Mouse (Mus musculus): ENCODE data around the gene AC170998.1.

Gene AC170998.1

DNA sequence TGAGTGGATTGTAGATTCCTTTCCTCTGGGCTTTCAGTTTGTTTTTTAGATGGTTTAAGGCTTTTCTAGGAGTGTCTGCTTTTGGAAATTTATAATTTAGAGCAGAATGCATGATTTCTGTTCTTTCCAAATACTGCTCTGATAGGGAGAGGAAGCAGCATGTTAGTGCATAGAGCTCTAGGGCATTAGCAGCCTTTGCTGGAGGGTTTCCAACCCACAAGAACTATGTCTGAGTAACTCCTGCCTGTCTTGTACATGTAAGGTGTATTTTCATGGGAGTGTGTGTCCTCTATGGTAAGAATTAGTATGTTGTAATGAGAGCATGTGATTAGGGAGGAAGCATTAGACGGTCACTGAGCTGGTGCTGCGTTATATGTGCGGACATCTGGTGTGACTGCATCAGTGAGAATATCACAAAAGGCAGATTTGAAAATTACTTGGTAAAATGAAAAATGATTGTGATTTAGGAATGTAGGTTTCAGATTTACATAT is 18.7 kb upstream of the AC170998.1 start:
- DNase-seq, result no peak

DNA sequence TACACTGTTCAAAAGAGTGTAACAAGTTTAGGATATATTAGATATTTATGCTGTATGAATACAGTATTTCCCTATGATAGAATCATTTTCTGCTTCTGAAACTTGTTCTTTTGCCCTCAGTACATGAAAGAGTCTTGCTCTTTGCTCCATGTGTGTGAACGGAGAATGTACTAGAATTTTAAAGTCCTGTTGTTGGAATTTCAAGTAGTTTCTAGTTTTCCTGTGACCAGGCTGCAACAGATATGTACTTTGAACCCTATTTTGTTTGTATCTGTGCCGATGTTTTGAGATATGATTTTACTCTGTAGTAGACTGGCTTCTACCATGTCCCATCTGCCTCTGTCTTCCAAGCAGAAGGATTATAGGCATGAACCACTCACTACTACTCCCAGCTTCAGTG is 18.1 kb upstream of the AC170998.1 start:
- no peak for DNase-seq

DNA sequence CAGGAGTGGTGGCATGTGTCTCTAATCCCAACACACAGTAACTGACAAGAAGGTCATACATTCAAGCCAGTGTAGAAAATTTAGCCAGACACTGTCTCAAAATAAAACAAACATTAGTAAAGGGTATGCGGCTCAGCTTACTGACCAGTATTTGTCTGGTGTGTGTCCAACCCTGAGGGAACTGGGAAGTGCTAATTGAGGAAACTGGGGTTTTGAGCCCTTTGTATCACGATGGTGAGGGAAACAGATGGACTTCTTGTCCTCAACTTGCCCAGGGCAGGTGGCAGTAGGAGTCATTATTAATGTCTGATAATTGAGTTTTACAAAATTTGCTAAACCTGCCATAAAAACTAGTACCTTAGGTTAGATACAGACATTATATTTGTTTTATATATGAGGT is 16.9 kb upstream of the AC170998.1 start:
- DNase-seq, result no peak

DNA sequence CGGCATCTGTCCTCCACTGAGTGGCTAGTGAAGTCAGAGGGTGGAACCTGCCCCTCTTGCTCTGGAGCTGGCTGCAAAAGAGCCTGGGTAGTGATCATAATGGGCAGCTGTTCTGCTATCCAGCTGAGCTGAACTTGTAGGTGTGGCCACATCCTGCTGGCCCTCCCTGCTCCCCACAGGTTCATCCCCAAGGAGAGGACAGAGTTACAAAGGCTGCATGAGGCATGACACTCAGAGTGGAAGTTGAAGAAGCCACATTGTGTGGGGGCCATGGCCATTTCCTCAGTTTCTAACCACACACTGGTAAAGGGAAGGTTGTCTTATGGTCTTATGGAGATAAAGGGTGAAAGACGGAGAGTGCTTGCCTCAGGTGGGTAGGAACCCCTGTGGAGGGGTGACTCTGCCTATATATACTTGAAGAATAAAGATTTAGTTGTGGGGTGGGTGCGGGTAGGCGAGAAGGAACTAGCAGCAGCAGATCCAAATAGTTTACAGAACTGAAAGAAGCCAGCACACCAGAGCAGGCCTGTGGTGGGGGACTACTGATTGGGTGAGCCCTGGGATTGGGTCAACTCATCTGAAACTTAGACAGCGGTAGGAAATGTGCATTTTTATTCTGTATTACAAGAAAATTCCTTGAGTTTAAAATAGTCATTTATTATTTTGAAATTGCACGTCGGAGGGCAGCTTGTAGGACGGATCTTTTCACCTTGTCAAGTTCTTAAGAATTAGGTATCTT is 16.2 kb upstream of the AC170998.1 start:
- no peak for DNase-seq

DNA sequence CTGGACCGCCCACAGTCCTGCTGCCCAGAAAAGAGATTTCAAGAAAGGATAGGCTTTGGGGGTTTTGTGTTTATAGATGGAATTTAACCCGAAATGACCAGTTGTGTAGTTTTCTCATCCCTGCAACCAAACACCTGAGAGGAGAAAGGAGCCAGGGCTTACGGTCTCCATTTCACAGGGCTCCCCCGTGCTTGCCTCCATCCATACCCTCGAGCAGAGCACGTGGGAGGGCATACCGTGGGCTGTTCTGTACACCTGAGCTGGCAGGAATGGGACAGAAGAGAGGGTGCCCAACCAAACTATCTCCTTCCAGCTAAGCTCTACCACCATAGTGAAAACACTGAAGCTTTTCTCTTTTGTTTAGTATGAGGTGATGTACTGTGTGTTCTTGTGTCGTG is 15.6 kb upstream of the AC170998.1 start:
- no peak for DNase-seq

DNA sequence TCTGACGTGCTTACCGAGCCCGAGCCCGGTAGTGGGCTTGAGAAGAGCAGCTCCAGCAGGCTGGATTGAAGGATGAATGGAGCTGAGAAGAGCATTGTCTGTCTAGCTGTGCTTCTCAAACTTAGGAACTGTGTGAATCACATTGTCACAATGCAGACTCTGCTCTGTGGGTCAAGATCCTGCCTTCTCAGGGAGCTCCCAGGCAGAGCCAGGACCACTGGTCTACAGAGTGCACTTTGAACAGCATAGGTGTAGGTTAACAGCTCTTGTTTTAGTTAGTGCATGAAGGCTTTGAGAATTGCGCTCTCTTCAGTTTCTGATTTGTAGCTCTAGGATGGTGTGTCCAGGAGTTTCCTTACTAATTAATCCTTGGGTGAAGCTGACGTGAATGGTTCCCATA is 14.6 kb upstream of the AC170998.1 start:
- DNase-seq, result peak; percentile 63

DNA sequence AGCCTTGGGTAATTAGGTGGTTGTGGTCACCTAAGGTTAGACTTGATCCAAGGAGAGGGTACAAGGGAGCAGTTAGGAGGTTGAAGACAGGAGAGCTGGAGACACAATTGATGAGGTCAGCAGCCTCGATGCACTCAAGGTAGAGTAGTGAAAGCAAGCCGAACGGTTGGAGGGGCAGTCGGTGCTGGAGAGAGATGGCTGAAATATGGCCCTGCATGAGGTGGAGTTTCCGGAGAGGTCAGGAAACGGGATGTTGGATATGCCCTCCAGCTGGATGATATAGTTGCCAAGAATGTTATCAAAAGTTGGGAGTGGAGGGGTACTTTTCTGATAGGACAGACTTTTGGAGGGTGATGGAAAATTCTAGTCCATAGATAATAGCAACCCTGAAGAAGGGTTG is 13.6 kb upstream of the AC170998.1 start:
- no peak for DNase-seq

DNA sequence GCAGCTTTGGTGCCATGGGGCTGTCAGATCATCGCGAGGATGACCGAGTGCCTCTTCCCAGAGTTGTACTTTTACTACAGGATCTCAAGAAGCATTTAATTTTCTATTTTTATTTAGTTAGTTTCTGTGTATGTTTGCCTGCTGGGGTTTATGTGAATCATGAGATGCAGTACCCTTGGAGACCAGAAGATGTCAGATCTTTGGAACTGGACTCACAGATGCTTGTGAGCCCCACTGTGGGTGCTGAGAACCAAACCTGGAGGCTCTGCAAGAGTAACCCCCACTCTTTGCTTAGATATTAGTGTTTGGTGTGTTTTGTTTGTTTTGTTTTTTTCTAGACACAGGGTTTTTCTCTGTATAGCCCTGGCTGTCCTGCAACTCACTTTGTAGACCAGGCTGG is 11.9 kb upstream of the AC170998.1 start:
- DNase-seq, result no peak

DNA sequence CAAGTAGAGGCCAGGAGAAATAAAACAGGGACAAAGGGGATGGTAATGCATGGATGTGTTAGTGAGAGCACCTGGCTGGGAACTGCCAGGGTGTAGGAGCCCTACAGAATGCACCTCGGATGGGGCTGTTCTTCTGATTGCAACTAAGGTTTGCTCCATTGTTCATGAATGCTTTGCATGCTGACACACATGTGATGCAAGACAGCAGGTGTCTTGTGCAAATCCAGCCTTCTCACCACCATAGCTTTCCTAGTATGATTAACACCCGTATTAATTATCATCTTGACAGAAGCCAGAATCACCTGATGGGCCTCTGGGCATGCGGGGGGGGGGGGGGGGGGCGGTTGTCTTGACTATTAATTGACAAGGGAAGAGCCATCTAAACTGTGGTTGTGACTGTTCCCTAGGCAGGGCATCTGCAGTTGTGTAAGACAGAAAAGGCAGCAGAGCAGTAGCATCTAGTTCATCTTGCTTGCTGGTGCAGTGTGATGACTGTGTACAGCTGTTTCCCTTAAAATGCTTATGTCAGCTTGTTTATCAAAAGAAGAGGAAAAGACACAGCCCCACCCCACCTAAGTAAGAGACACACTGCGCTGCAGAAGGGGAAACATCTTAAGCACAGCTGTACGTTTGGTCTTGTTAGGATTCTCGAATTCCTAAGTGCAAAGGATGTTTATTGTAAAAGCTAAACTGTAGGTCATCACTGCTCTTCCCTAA is 9.9 kb upstream of the AC170998.1 start:
- DNase-seq, result no peak

DNA sequence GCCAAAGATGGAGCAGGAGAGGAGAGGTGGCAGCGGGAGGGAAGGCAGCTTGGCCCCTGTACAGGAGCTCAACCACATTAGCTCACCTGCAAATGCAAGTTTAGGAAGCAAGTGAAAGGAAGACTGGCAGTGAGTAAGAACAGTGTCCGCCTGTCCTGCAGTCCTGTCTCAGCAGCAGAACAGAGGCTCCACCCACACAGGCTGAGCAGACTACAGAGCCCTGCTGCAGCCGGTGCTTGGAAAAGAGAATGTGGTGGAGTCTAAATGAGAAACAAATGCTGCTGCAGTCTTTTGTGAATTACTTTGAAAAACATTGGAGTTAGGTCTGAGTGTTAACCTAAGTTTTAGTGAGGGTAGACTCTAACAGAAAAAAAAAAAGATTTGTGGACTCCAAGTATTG is 8.3 kb upstream of the AC170998.1 start:
- no peak for DNase-seq

DNA sequence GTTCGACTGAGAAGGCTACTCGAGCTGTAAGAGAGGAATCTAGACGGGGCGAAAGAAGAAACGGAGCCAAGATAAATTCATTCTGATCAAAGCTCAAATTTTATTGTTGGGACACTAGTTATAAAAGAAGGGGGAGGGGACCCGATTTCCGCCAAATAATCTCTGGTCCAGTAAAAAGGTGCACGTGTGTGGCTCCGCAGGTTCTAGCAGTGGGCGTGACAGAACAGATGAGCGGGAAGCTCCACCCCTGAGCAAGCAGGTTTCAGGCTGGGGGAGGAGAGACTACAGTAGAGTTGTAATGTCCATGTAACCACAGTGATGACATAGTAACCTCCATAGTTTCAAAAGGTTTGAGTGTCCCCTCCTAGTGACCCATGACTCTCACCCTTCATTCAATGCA is 1.6 kb downstream of the AC170998.1 start:
- DNase-seq, result peak; percentile 30

DNA sequence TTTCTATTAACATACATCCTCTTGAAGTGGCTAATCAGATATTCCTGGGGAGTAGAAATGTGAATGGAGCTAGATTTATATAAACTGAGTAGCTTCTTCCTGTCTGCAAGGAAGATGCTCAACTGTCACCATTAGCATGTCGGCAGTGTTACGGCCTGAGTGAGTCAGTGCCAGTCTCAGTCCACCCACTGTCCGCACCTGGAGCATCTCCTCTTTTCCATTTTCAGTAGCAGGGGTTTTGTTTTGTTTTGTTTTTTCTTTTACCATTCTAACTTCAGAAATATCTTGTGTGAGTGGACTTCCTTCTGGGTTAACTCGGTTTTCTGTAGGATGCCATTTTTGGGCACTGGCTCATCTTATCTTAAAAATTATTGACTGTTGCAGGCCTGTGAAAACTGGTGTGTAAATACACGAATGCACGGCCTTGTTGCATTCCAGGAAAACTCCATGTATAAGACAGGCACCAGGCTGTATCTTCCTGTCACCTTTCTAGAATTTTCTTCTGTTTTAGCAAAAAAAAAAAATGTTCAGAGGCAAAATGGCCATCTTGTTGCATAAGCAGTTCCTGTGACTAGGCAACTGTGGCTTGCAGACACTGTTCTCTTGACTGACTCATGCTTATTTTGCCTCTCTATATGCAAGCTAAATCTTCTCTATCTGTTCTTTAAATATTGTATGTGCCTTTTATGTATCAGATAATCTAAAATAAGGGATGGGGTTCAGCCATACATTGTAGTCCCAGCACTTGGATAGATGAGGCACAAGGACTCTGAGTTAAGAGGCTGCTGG is 9.6 kb downstream of the AC170998.1 start:
- no peak for DNase-seq

DNA sequence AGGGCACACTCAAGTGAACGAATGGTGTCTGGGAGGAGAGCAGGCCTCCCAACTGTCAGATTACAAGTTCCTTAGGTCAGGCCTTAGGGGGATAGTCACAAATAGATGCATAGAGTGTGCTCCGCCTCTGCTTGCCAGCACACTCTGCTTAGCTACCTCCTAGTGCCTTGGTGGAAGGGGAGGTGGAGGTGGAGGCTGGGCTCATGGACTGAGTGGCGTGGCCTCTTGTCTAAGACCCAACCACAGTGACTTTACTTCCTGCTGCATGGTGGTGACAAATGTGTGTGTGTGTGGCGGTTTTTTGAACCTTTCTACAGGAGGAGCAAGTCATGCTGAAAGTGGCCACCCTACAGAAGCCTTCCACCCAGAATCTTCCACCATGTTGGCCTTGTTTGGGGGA is 10.6 kb downstream of the AC170998.1 start:
- DNase-seq, result no peak

DNA sequence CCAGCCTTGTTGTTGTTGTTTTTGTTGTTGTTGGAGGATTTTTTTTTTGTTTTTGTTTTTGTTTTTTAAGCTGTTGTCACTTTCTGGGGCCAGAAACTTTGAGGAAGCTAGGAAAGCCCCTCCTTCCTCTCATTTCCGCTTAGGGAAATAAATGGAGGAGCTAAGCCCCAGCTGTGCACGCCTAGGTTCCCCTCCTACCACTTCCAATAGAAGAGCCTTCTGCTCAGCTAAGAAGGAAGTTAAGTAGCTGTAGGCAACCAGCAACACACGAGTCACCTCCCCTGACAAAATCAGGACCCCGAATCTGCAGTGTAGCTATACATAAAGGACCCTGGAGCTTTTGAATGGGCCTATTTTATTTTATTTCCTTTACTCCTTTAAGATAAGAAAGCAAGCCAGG is 12.1 kb downstream of the AC170998.1 start:
- DNase-seq, result no peak

DNA sequence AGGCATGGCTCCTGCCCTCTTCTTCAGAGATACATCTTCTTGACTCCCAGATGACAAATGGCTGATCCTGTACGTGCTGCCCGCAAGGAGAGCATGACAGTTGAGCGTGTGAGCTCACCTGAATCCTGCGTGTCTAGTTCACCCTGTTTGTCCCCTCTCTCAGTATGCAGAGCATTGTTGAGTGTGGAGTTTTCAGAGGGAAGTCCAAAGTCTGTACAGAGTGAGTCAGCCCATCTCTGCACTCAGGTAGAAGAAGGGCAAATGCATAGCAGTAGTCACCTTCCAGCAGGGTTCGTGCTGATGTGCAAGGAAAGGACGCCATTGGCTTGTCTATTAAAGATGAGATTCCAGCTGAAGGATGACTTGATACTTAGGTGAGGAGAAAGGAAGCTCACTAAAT is 13.4 kb downstream of the AC170998.1 start:
- no peak for DNase-seq

DNA sequence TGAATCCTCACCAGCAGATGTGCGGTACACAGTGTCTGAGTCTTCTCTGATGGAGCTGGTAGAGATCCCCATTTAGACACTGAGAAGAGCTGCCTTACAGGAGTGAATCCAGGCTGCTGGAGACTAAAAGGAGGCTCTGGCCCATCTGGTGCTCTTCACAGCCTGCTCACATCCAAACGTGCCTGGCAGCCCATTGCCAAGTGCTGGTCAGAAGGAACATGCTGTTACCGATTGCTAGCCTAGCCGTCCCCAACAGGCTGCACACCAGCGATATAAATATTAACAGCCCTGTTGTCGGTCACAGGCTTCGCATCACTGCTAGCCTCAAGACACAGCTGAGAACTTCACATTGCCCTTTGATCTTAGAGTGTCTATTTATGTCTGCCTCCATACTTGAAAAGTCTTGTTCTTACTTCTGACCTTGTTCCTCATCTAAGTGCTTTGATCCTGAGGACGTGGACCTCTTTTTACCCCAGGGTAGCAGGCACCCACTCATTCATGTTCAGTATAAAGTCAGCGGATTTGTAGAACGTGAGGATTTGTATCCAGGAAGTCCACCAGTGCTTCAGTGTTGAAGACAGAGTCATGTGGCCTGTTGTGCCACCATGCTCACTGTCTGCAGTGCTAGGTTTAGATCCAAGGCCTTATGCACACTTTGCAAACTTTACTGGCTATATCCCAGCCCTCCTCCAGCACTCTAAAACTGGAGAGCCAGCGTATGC is 17.4 kb downstream of the AC170998.1 start:
- DNase-seq, result peak; percentile 74

DNA sequence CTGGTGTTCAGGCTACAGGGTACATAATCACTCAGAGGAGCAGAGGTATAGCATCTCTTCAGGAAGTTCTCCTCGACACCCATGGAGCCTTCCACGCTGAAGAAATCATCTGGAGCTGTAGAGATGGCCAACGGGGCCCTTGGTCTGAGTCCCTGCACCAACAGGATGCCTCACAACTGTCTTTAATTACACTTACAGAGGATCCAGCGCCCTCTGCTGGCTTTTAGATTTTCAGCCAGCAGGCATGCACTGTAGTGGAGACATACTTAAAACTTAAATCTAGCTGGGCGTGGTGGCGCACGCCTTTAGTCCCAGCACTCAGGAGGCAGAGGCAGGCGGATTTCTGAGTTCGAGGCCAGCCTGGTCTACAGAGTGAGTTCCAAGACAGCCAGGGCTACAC is 18.0 kb downstream of the AC170998.1 start:
- no peak for DNase-seq

DNA sequence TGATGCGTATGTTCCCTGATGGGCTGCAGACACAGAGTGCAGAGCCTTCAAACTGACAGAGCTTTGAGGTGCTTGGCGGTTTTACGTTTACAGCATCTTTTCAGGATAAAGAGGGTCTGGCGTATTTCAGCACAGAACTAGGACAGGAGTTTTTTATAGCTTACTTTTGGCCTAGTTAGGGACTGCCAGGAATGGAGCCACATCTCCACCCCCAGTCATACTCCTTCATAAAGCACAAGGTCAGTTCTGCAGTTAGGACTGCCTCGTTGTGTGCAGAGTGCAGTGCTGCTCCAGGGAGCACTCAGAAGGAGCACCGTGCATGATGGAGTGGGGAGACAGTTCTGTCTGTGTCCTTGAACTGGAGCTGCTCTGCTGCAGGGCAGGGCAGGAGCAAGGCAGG is 19.9 kb downstream of the AC170998.1 start:
- DNase-seq, result no peak

DNA sequence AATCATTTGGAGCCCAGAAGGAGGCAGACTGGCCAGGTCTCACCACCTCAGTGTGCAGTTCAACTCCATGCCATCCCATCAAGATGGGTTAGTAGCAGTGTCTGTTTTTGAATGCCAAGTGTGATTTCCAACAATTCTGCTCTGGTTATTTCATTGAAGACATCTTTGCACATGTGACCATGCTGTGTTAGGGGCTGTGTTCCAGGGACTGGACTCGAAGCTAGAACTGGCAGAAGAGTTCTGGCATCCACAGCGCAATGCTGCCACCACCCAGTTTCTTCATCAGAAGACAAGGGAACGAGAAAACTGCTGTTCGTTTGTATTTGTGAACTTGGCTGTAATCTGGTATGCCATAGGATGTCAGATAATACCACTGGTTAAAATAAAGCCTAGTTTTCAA is 22.1 kb downstream of the AC170998.1 start:
- no peak for DNase-seq

DNA sequence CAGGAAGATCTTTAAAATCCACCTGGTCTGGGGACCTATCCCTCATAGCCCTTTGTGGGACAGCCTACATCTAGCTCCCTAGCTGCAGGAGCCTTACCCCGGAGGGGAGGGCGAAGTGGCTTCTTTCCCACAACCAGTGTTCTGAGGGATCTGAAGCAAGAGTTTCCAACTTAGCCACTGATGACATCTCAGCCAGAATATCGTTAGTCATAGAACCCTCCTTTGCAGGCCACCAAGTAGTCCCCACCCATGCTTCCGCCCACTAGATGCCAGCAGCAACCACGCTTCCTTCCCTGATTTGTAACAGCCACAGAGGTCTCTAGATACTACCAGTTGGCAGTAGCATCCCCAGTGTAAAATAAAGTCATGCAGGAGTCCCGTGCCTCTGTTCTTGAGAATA is 24.7 kb downstream of the AC170998.1 start:
- no peak for DNase-seq

DNA sequence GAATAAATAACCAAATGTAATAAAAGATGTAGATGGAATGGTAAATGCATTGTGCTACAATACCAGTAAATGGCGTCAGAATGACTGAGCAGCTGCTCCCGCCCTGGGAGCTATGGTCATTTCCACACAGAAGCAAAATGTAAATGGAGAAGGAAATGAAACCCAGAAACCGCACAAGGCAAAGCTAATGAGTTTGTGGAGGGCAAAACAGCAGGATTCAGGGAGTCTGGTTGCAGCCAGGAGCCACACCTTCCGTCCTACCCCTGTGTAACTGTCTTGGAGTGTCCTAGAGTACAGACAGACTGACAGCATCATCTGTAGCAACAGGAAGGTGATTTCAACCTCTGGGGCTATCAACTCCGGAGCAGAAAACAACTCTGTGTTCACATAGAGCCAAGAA is 30.6 kb downstream of the AC170998.1 start:
- DNase-seq, result no peak

DNA sequence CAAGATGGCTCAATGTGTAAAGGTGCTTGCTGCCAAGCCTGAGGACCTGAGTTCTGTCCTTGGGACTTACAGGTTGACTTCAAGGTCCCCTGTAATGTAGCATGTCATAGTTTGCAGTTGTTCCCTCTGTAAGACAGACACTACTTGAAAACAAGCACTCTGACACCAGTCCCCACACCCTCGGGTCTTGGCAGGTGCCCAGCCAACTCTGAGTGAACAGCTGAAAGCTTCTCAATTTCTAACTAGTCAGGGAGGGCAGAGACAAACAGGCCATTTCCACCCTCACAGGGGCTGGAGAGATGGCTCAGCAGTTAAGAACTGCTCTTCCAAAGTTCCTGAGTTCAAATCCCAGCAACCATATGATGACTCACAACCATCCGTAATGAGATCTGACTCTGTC is 31.6 kb downstream of the AC170998.1 start:
- DNase-seq, result no peak

DNA sequence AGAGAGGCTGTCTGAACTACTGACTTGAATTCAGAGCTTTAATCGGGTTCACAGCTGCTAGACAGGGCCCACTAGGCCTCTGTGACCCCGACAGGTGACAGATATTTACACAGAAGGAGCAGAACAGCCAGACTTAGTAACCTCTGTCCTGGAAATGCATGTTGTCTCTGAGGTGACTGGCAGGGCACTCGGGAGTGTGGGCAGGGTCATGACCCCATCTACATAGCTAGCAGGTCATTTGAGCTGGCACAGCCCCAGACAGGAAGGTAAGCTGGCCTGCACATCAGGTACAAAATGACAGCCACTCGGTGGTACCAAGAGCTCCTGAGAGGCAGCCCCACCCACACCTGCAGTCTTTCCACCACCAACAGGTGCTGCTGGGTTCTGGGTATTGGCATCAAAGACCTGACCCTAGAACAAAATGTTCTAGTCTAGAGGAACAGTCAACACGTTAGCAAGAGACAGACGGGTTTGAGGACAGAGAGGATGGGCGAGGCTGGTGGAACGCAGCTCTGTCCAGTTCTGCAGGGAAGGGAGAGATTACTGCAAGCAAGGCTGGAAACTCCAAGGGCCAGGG is 34.9 kb downstream of the AC170998.1 start:
- no peak for DNase-seq
